Mouse (Mus musculus) testis, adult 2 months (tissue): ENCODE results near the gene Ipo5. TPM values are rescaled to one million over a fixed set of nuclear protein-coding genes. Genes with fewer than 3 reads are reported as not detected.
A peak's percentile ranks its signal among the peaks of the same experiment; 100 is the strongest.

Experiments used
- H3K27ac ChIP-seq: fragments of 200-500 bp; 2 replicates; pipeline ENCODE4 v1.5.1; 2012; ENCODE audit warnings: low read depth, low read length; ENCODE audit not compliant: control insufficient read depth, insufficient read depth
- H3K27me3 ChIP-seq: fragments of 200-500 bp; 2 replicates; pipeline ENCODE4 v1.6.1; 2012; ENCODE audit warnings: mild to moderate bottlenecking, low read length, moderate library complexity; ENCODE audit not compliant: control insufficient read depth, insufficient read depth
- H3K36me3 ChIP-seq: fragments of 200-500 bp; 2 replicates; pipeline ENCODE4 v1.6.1; 2012; ENCODE audit warnings: mild to moderate bottlenecking, low read length; ENCODE audit not compliant: control insufficient read depth, insufficient read depth
- H3K4me1 ChIP-seq: fragments of 200-500 bp; 2 replicates; pipeline ENCODE4 v1.6.1; 2012; ENCODE audit warnings: low read length; ENCODE audit not compliant: control insufficient read depth, insufficient read depth
- H3K4me3 ChIP-seq: fragments of 200-500 bp; 2 replicates; pipeline ENCODE4 v1.5.1; 2012; ENCODE audit warnings: low read depth, mild to moderate bottlenecking, low read length, moderate library complexity, mixed read lengths; ENCODE audit not compliant: control insufficient read depth
- CTCF ChIP-seq: fragments of 200-500 bp; IDR thresholded peaks from 2 replicates; pipeline ENCODE4 v1.5.1; 2012; ENCODE audit warnings: low read depth, mild to moderate bottlenecking, inconsistent platforms, low read length, moderate library complexity; ENCODE audit not compliant: control insufficient read depth, insufficient read depth, insufficient replicate concordance
- POLR2A ChIP-seq: fragments of 200-500 bp; IDR thresholded peaks from 2 replicates; pipeline ENCODE4 v1.6.1; 2012; ENCODE audit warnings: low read depth, mild to moderate bottlenecking, inconsistent platforms, low read length, moderate library complexity; ENCODE audit not compliant: control insufficient read depth
- polyA plus RNA-seq: library from polyadenylated mRNA; depleted of rRNA; stranded (reverse); fragments of >200 nt; gene quantifications from 2 replicates; pipeline ENCODE4 v1.2.3, GENCODE M21; 2012

The Ipo5 gene
- polyA plus RNA-seq, 1 experiment, result 360 TPM

DNA sequence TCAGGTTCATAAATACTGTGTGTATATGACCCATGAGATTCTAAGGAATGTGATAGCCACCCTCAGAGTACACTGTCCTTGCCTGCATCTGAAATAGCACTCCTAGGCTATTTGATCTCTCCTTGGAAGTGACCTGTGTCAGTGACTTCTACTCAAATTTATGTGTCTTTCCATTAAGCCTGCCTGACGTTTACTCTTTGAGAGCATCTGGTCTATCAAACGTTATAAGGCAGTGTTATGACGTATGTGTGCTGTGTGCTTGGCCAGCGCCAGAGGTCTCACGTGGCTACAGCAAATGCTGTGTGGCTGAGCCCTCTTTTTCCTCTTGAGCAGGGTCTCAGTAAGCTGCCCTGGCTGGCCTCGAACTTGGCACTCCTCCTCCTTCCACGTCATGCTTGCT is 34.1 kb downstream of the Ipo5 start:
- no peak overlapping the region for H3K27ac ChIP-seq
- TF ChIP-seq POLR2A, result no peak
- no peak for TF ChIP-seq CTCF

DNA sequence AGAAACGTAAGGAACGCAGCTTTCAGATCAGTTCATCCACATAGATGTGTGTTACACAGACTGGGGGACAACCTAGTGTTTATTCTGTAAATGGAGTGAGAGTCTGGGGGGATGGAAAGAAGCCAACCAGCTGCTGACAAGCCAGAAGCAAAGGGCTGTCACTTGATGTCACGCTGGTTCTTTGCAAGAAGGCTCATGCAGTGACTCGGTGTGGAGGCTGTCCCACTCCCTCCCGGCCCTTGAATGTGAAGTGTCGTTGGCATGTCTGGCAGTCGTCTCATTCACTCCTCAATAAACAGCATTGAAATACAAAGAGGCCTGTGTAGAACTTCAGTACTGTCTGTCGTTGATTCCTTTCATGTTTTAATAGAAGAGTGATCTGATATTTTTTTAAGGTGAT is 36.1 kb downstream of the Ipo5 start:
- no peaks in the 10 kb centered on the region for H3K27me3 ChIP-seq
- TF ChIP-seq POLR2A (no peak), CTCF (no peak)
- no peaks in the 10 kb centered on the region for H3K4me1 ChIP-seq
- H3K4me3 ChIP-seq, result no peak overlapping the region
- no peak overlapping the region for H3K27ac ChIP-seq
- H3K36me3 ChIP-seq, result no peaks in the 10 kb centered on the region; the same call in 1 of the 2 replicates

More for the DNA sequence above, 34.1 kb downstream of the Ipo5 start:
- no peaks in the 10 kb centered on the region; the same call in 1 of the 2 replicates for H3K36me3 ChIP-seq
- H3K27me3 ChIP-seq, result no peaks in the 10 kb centered on the region
- H3K4me3 ChIP-seq, result no peak overlapping the region
- no peaks in the 10 kb centered on the region for H3K4me1 ChIP-seq

DNA sequence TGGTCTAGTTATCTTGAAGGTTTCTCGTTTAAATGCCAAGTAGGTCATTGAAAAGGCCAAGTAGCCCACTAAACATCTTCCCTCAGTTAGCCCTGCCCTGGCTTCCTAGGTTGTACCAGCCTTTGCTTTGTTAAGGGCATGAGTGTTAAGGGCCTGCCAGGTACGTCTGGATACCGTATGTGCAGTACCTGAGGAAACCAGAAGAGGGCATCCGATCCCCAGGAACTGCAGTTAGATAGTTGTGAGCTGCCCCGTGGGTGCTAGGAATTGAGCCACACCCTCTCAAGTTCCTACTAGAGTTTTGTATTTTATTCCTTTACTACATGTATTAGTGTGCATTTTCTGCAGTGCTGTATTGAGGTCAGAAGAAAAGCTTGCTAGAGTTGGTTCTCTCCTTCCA is 38.0 kb downstream of the Ipo5 start:
- Histone ChIP-seq H3K27me3 (no peaks in the 10 kb centered on the region), H3K27ac (no peak overlapping the region), H3K4me3 (no peak overlapping the region), H3K36me3 (no peaks in the 10 kb centered on the region), H3K4me1 (no peaks in the 10 kb centered on the region)
- TF ChIP-seq POLR2A (no peak), CTCF (peak; percentile 8; the same call in 1 of the 2 replicates)

GRCm38 (mm10) chr14:120950068-120950467 is 39.0 kb downstream of the Ipo5 start:
- TF ChIP-seq POLR2A (no peak), CTCF (no peak)
- H3K27me3 ChIP-seq, result no peaks in the 10 kb centered on the region
- no peak overlapping the region for H3K4me3 ChIP-seq
- H3K36me3 ChIP-seq, result no peaks in the 10 kb centered on the region
- H3K27ac ChIP-seq, result no peak overlapping the region
- no peaks in the 10 kb centered on the region for H3K4me1 ChIP-seq

DNA sequence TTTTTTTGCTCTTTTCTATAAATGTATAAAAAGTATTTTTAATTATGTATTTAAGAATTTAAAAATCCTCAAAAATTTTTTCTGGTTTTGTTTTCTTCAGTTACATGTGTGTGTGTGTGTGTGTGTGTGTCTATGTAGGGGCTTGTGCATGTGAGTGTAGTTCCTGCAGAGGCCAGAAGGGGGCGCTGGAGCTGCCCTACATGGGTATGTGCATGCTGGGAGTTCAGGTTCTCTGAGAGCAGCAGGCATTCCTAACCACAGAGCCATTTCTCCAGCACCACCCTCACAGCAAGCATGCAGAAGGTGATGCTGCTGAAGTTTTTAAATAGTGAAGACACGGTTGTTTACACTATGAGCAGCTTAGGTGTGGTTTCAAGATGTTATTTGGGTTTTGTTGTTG is 41.4 kb downstream of the Ipo5 start:
- peak; percentile 75; the same call in 1 of the 2 replicates for TF ChIP-seq CTCF
- TF ChIP-seq POLR2A, result no peak
- H3K27me3 ChIP-seq, result no peaks in the 10 kb centered on the region
- H3K4me3 ChIP-seq, result no peak overlapping the region
- no peak overlapping the region for H3K27ac ChIP-seq
- no peaks in the 10 kb centered on the region for H3K4me1 ChIP-seq
- no peaks in the 10 kb centered on the region for H3K36me3 ChIP-seq

DNA sequence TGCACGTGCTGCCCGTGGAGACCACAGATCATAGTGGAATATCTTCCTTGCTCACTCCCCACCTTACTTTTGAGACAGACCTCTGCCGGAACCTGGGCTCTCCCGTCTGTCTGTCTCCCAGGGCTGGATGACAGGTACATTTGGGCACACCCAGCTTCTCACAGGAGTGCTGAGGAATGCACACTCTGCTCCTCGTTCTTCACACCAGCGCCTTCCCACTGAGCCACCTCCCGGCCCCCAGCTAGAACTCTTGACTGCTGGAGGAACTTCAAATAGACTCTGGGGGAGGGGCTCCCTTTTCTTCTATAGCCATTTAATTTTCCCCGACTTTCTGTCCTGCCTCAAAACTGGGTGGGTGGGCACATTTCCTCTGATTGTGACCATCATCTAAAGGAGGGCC is 49.5 kb downstream of the Ipo5 start:
- Histone ChIP-seq H3K4me3 (no peak overlapping the region), H3K4me1 (no peaks in the 10 kb centered on the region), H3K27me3 (no peaks in the 10 kb centered on the region), H3K27ac (no peak overlapping the region), H3K36me3 (no peaks in the 10 kb centered on the region)
- no peak for TF ChIP-seq CTCF
- no peak for TF ChIP-seq POLR2A

GRCm38 (mm10) chr14:120960991-120961390 is 50.0 kb downstream of the Ipo5 start:
- H3K36me3 ChIP-seq, result no peaks in the 10 kb centered on the region
- no peaks in the 10 kb centered on the region for H3K27me3 ChIP-seq
- no peaks in the 10 kb centered on the region for H3K4me1 ChIP-seq
- H3K27ac ChIP-seq, result no peak overlapping the region
- TF ChIP-seq POLR2A, result no peak
- no peak for TF ChIP-seq CTCF
- H3K4me3 ChIP-seq, result no peak overlapping the region

GRCm38 (mm10) chr14:120967072-120967471 is 56.0 kb downstream of the Ipo5 start:
- Histone ChIP-seq H3K4me3 (no peak overlapping the region), H3K27me3 (no peaks in the 10 kb centered on the region), H3K36me3 (no peaks in the 10 kb centered on the region), H3K4me1 (peaks cover 2% of the 10 kb centered on the region; the same call in 1 of the 2 replicates), H3K27ac (no peak overlapping the region)
- TF ChIP-seq CTCF (no peak), POLR2A (no peak)
